Mouse (Mus musculus) MEL (cell line): ENCODE results near the gene Psmb11. TPM values are rescaled to one million over a fixed set of nuclear protein-coding genes. Genes with fewer than 3 reads are reported as not detected.

Experiments
- DNase-seq: peaks from one replicate; pipeline ENCODE4 v3.0.0; 2011; ENCODE audit warnings: low read depth, low spot score
- H3K27ac ChIP-seq: 2 replicates; pipeline ENCODE4 v1.5.1; 2012; ENCODE audit warnings: low read depth, mild to moderate bottlenecking, control low read depth, low read length, moderate library complexity; ENCODE audit not compliant: control insufficient read depth
- H3K27me3 ChIP-seq, 2 experiments: fragments of 150-350 bp in 1 of 2; sonication (generic) in 1 of 2; 2 replicates each; pipeline ENCODE4 v1.6.1; 2012; ENCODE audit warnings: low read length in 2 of 2, mild to moderate bottlenecking in 2 of 2, improper control_type of control experiment in 1 of 2, moderate library complexity in 1 of 2; ENCODE audit not compliant: insufficient read depth in 2 of 2, control insufficient read depth in 1 of 2
- H3K36me3 ChIP-seq, 2 experiments: 2 replicates each; pipeline ENCODE4 v1.6.1; 2012 to 2014; ENCODE audit warnings: low read length in 2 of 2, improper control_type of control experiment in 1 of 2, inconsistent platforms in 1 of 2, mild to moderate bottlenecking in 1 of 2; ENCODE audit not compliant: insufficient read depth in 2 of 2, control insufficient read depth in 1 of 2
- H3K4me1 ChIP-seq, 2 experiments: fragments of 150-350 bp in 1 of 2; sonication (generic) in 1 of 2; 2 replicates each; pipeline ENCODE4 v1.6.1; 2012; ENCODE audit warnings: low read length in 2 of 2, improper control_type of control experiment in 1 of 2, mild to moderate bottlenecking in 1 of 2; ENCODE audit not compliant: insufficient read depth in 2 of 2, control insufficient read depth in 1 of 2
- H3K4me3 ChIP-seq, 2 experiments: fragments of 150-350 bp in 1 of 2; sonication (generic) in 1 of 2; 2 replicates each; pipeline ENCODE4 v1.5.1; 2012; ENCODE audit warnings: low read depth in 2 of 2, low read length in 2 of 2, mild to moderate bottlenecking in 2 of 2, moderate library complexity in 2 of 2, control low read depth in 1 of 2, improper control_type of control experiment in 1 of 2; ENCODE audit not compliant: control insufficient read depth in 1 of 2, insufficient read depth in 1 of 2
- H3K79me2 ChIP-seq: 2 replicates; pipeline ENCODE4 v1.6.1; 2012; ENCODE audit warnings: mild to moderate bottlenecking, low read length, moderate library complexity; ENCODE audit not compliant: control insufficient read depth, poor library complexity, insufficient read depth
- H3K9ac ChIP-seq: 2 replicates; pipeline ENCODE4 v1.6.1; 2012; ENCODE audit warnings: low read depth, mild to moderate bottlenecking, control low read depth, low read length, moderate library complexity; ENCODE audit not compliant: control insufficient read depth, poor library complexity, severe bottlenecking
- H3K9me3 ChIP-seq: fragments of 150-350 bp; sonication (generic); replicated peaks from 2 replicates; pipeline ENCODE4 v1.6.1; 2012; ENCODE audit warnings: mild to moderate bottlenecking, low read length, improper control_type of control experiment, moderate library complexity; ENCODE audit not compliant: insufficient read depth
- CHD1 ChIP-seq: IDR thresholded peaks from 2 replicates; pipeline ENCODE4 v1.6.1; 2012; ENCODE audit warnings: low read depth, mild to moderate bottlenecking, inconsistent platforms, low read length, improper control_type of control experiment
- CHD2 ChIP-seq: IDR thresholded peaks from 2 replicates; pipeline ENCODE4 v1.6.1; 2011; ENCODE audit warnings: low read length, improper control_type of control experiment
- E2F4 ChIP-seq: IDR thresholded peaks from 2 replicates; pipeline ENCODE4 v1.6.1; 2011; ENCODE audit warnings: low read depth, low read length, improper control_type of control experiment, borderline replicate concordance
- ELF1 ChIP-seq: IDR thresholded peaks from 2 replicates; pipeline ENCODE4 v1.6.1; 2014; ENCODE audit warnings: low read depth, mild to moderate bottlenecking, inconsistent platforms, low read length, improper control_type of control experiment, moderate library complexity
- EP300 ChIP-seq, 2 experiments: IDR thresholded peaks; 2 replicates each; pipeline ENCODE4 v1.6.1; 2011; ENCODE audit warnings: improper control_type of control experiment in 2 of 2, low read length in 2 of 2, low read depth in 1 of 2, mild to moderate bottlenecking in 1 of 2
- ETS1 ChIP-seq: IDR thresholded peaks from 2 replicates; pipeline ENCODE4 v1.6.1; 2012; ENCODE audit warnings: low read depth, mild to moderate bottlenecking, inconsistent platforms, low read length, improper control_type of control experiment, moderate library complexity
- GABPA ChIP-seq: IDR thresholded peaks from 2 replicates; pipeline ENCODE4 v1.6.1; 2012; ENCODE audit warnings: low read depth, mild to moderate bottlenecking, inconsistent platforms, low read length, improper control_type of control experiment, moderate library complexity
- GATA1 ChIP-seq: IDR thresholded peaks from 2 replicates; pipeline ENCODE4 v1.6.1; 2011; ENCODE audit warnings: low read depth, low read length, improper control_type of control experiment
- MAFK ChIP-seq: IDR thresholded peaks from 2 replicates; pipeline ENCODE4 v1.6.1; 2011; ENCODE audit warnings: low read depth, mild to moderate bottlenecking, low read length, improper control_type of control experiment, borderline replicate concordance
- MAZ ChIP-seq: IDR thresholded peaks from 2 replicates; pipeline ENCODE4 v1.6.1; 2012; ENCODE audit warnings: low read depth, mild to moderate bottlenecking, inconsistent platforms, low read length, improper control_type of control experiment
- MEF2A ChIP-seq: IDR thresholded peaks from 2 replicates; pipeline ENCODE4 v1.6.1; 2014; ENCODE audit warnings: low read depth, mild to moderate bottlenecking, inconsistent platforms, low read length, improper control_type of control experiment; ENCODE audit not compliant: poor library complexity, insufficient replicate concordance, severe bottlenecking; ENCODE audit errors: extremely low read depth
- MXI1 ChIP-seq: IDR thresholded peaks from 2 replicates; pipeline ENCODE4 v1.6.1; 2011; ENCODE audit warnings: mild to moderate bottlenecking, low read depth, low read length, improper control_type of control experiment
- MYB ChIP-seq: IDR thresholded peaks from 2 replicates; pipeline ENCODE4 v1.6.1; 2011; ENCODE audit warnings: mild to moderate bottlenecking, low read depth, low read length, improper control_type of control experiment
- NELFE ChIP-seq: IDR thresholded peaks from 2 replicates; pipeline ENCODE4 v1.6.1; 2011; ENCODE audit warnings: low read depth, low read length, improper control_type of control experiment
- NRF1 ChIP-seq: IDR thresholded peaks from 2 replicates; pipeline ENCODE4 v1.6.1; 2014; ENCODE audit warnings: low read depth, mild to moderate bottlenecking, inconsistent platforms, low read length, improper control_type of control experiment, moderate library complexity; ENCODE audit not compliant: poor library complexity, insufficient read depth, severe bottlenecking
- POLR2AphosphoS5 ChIP-seq: IDR thresholded peaks from 2 replicates; pipeline ENCODE4 v1.6.1; 2012; ENCODE audit warnings: low read depth, borderline replicate concordance, mild to moderate bottlenecking, inconsistent platforms, low read length, moderate library complexity, mixed read lengths
- RAD21 ChIP-seq: IDR thresholded peaks from 2 replicates; pipeline ENCODE4 v1.6.1; 2011; ENCODE audit warnings: mild to moderate bottlenecking, low read depth, low read length, improper control_type of control experiment
- RCOR1 ChIP-seq: IDR thresholded peaks from 2 replicates; pipeline ENCODE4 v1.6.1; 2012; ENCODE audit warnings: low read depth, mild to moderate bottlenecking, inconsistent platforms, low read length, improper control_type of control experiment
- SIN3A ChIP-seq: IDR thresholded peaks from 2 replicates; pipeline ENCODE4 v1.6.1; 2012; ENCODE audit warnings: low read length, improper control_type of control experiment, inconsistent platforms
- UBTF ChIP-seq: IDR thresholded peaks from 2 replicates; pipeline ENCODE4 v1.6.1; 2012; ENCODE audit warnings: low read depth, mild to moderate bottlenecking, inconsistent platforms, low read length, improper control_type of control experiment, moderate library complexity, borderline replicate concordance; ENCODE audit not compliant: insufficient read depth
- USF1 ChIP-seq: IDR thresholded peaks from 2 replicates; pipeline ENCODE4 v1.6.1; 2014; ENCODE audit warnings: low read depth, mild to moderate bottlenecking, inconsistent platforms, low read length, improper control_type of control experiment, moderate library complexity
- ZC3H11A ChIP-seq: IDR thresholded peaks from 2 replicates; pipeline ENCODE4 v1.6.1; 2012; ENCODE audit warnings: low read depth, mild to moderate bottlenecking, inconsistent platforms, low read length, improper control_type of control experiment
- ZMIZ1 ChIP-seq: IDR thresholded peaks from 2 replicates; pipeline ENCODE4 v1.6.1; 2012; ENCODE audit warnings: low read depth, mild to moderate bottlenecking, inconsistent platforms, low read length, improper control_type of control experiment, moderate library complexity
- ZNF384 ChIP-seq: IDR thresholded peaks from 2 replicates; pipeline ENCODE4 v1.6.1; 2012; ENCODE audit warnings: low read depth, mild to moderate bottlenecking, inconsistent platforms, low read length, improper control_type of control experiment
- polyA plus RNA-seq, 2 experiments: library from polyadenylated mRNA; stranded (reverse) in 1 of 2; unstranded in 1 of 2; fragments of >175 nt in 1 of 2; fragments of >200 nt in 1 of 2; gene quantifications; 2 replicates each; pipeline versions ENCODE4 v1.2.1 to v1.2.4; 2012; ENCODE audit warnings: low replicate concordance in 2 of 2, low read depth in 1 of 2; ENCODE audit not compliant: insufficient read length in 2 of 2, insufficient read depth in 1 of 2, missing spikeins in 1 of 2
- total RNA-seq: library from RNA; depleted of rRNA; stranded (reverse); fragments of 300-350 nt; gene quantifications from 2 replicates; pipeline ENCODE4 v1.2.3, GENCODE M21; 2012

The Psmb11 gene
- total and polyA plus RNA-seq, 3 experiments, result 0.06 TPM; not detected in 2

GRCm38 (mm10) chr14:54601601-54602000 lies 19.6 kb upstream of the Psmb11 start:
- H3K79me2 ChIP-seq, result peaks cover 3% of the 10 kb centered on the region; the same call in 1 of the 2 replicates
- H3K9me3 ChIP-seq, result no peaks in the 10 kb centered on the region
- H3K9ac ChIP-seq, result no peak overlapping the region; the same call in none of the 2 replicates
- TF ChIP-seq ZC3H11A (no peak), CHD1 (0 out of 2 replicates have a peak, but pooled peaks have one; percentile 43), USF1 (no peak), ZNF384 (peak; percentile 93), MXI1 (no peak)
- peak; percentile 44 for DNase-seq
- H3K4me3 ChIP-seq, result no peak overlapping the region
- H3K27me3 ChIP-seq, result no peaks in the 10 kb centered on the region
- peak overlapping the region; percentile 90; the same call in 1 of the 2 replicates for H3K27ac ChIP-seq
- peaks cover 0 to 27% of the 10 kb centered on the region in 2 experiments; a peak in 2 of 4 replicates for H3K36me3 ChIP-seq
- H3K4me1 ChIP-seq, result peaks cover 7 to 25% of the 10 kb centered on the region in 2 experiments

DNA sequence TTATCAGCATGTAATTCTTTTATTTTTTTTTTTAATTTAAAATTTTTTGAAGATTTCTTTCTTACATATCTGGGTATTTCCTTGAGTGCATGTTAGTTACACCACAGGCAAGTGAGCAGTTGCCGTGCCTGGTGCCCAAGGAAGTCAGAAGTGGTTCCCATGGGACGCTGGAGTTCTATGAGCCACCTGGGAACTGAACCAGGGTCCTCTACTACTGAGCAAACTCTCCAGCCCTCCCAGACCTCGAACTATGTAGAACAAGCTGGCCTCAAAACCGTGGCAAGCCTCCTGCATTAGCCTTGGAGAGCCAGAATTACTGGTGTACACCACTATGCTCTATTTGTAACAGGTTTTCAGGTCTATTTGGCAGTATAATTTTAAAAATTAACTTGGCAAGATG lies 18.6 kb upstream of the Psmb11 start:
- Histone ChIP-seq H3K4me3 (peak overlapping the region; percentile 62 to 83), H3K4me1 (peaks cover 7 to 25% of the 10 kb centered on the region in 2 experiments), H3K9ac (peak overlapping the region; percentile 93), H3K79me2 (peaks cover 3% of the 10 kb centered on the region; the same call in 1 of the 2 replicates), H3K9me3 (no peaks in the 10 kb centered on the region), H3K27ac (peak overlapping the region; percentile 90), H3K36me3 (peaks cover 0 to 27% of the 10 kb centered on the region in 2 experiments; a peak in 2 of 4 replicates), H3K27me3 (no peaks in the 10 kb centered on the region)
- TF ChIP-seq CHD2, result no peak
- no peak for TF ChIP-seq SIN3A
- TF ChIP-seq E2F4, result no peak
- no peak for TF ChIP-seq ZC3H11A
- TF ChIP-seq ZNF384, result peak; percentile 68
- TF ChIP-seq RAD21, result no peak
- no peak for TF ChIP-seq GATA1
- TF ChIP-seq ETS1, result no peak
- no peak for DNase-seq

DNA sequence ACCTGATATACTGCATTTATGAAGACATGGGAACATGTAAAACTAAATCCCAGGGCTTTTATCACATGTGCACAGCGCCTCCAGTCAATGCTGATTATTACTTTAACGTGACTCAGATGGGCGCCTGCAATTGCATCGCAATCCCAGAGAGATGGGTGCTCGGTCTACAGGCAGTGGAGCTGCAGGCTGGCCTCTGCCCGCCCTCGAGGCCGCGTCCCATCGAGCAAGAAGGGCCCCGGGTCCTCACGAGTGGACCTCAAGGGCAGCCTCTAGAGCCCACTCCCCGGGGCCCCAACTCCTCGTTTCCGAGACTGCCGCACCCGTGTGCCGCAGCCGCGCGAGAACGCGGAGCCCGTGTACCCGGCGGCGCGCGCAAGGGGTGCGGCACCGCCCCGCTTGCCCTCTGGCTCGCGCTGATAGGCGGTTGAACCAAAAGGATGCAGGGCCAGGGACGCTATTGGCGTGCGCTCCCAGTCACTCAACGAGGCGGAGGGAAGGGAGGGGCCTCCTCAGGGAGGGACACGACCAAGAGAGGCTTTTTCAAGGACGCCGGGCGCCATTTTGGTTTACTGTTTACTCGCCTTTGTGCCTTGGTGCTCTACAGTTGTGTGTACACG lies 18.1 kb upstream of the Psmb11 start:
- H3K36me3 ChIP-seq, result peaks cover 0 to 27% of the 10 kb centered on the region in 2 experiments; a peak in 2 of 4 replicates
- peaks cover 7 to 25% of the 10 kb centered on the region in 2 experiments for H3K4me1 ChIP-seq
- H3K27ac ChIP-seq, result peak overlapping the region; percentile 90
- peaks cover 3% of the 10 kb centered on the region; the same call in 1 of the 2 replicates for H3K79me2 ChIP-seq
- H3K9me3 ChIP-seq, result no peaks in the 10 kb centered on the region
- peak overlapping the region; percentile 62 to 83 for H3K4me3 ChIP-seq
- H3K27me3 ChIP-seq, result no peaks in the 10 kb centered on the region
- DNase-seq, result peak; percentile 98
- peak overlapping the region; percentile 93 for H3K9ac ChIP-seq
- TF ChIP-seq EP300 (IDR thresholded peaks at IDR 0.05; ENCODE audit: low read depth in 1 of 2, low read length in 2 of 2) (peak in 1 of 2 experiments; percentile 55; a peak in 2 of 4 replicates), RCOR1 (no peak), ZMIZ1 (peak; percentile 76; the same call in 1 of the 2 replicates), GABPA (no peak), MAZ (peak; percentile 56; the same call in 1 of the 2 replicates), POLR2AphosphoS5 (peak; percentile 93; the same call in 1 of the 2 replicates), MYB (no peak), GATA1 (peak; percentile 60), NELFE (peak; percentile 93), MEF2A (no peak), MAFK (no peak), NRF1 (peak; percentile 68), ZNF384 (no peak), UBTF (no peak), ELF1 (no peak; the same call in 1 of the 2 replicates)
